In the genomic region with DNA sequence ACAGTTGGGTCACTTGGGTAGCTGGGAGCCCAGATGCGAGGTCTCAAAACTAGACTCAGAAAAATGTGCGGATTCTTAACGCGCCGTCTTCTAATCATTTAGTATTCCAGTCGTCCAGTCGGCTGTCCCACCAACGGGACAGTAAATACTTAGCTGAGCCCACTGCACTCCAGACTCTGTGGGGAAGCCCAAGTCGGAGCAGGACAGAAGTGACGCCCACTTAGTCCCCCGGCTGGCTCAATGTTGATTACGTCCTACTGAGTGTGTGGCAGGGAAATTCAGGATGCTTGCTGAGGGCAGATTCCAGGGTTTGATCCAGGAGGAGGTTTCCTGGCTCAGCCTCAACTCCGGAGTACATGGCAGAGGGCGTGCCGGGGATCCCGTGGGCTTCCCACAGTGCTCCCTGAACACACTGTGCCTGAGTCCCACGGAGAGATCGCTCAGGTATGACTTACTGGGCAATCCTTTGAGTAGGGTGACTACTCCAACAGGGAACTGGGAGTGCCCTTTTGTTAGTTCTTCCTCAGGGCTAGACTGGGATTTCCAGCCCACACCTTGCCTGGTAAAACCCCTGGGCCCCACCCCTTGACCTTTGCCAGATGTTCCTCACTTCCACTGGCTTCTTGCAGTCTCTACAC, we compare ENCODE assay signal across 8 mouse cellular contexts. TPM values are rescaled to one million over a fixed set of nuclear protein-coding genes. Genes with fewer than 3 reads are reported as not detected.
A peak's percentile ranks its signal among the peaks of the same experiment; 100 is the strongest.
DNase-seq lines count a peak whose midpoint lies in the region; ATAC-seq and TF ChIP-seq lines count a peak whose summit lies in the region.

No protein-coding gene starts in this region.

- peak overlapping the region; percentile 61 for H3K4me3 ChIP-seq in kidney, adult 2 months (ENCODE audit: insufficient read depth, low read depth, low read length)
- H3K4me3 ChIP-seq in hindbrain, embryonic 15.5 days = peak overlapping the region; percentile 55

- TF ChIP-seq POLR2A in kidney, adult 2 months (IDR thresholded peaks at IDR 0.05; ENCODE audit: low read depth, low read length) = no peak
- TF ChIP-seq POLR2A in brain, embryonic 14.5 days (IDR thresholded peaks at IDR 0.05; ENCODE audit: borderline replicate concordance, extremely low read depth, insufficient read depth, insufficient read length, poor library complexity, severe bottlenecking) = no peak

- no peaks in the 10 kb centered on the region for H3K9me3 ChIP-seq in hindbrain, embryonic 15.5 days

- no peaks in the 10 kb centered on the region for H3K36me3 ChIP-seq in kidney, adult 2 months (ENCODE audit: control insufficient read depth, insufficient read depth, low read length)
- H3K36me3 ChIP-seq in hindbrain, embryonic 15.5 days = no peaks in the 10 kb centered on the region

- peak overlapping the region; percentile 98 for H3K4me2 ChIP-seq in hindbrain, embryonic 15.5 days

- 8% methylated on average over 18 of the region's 18 CpGs for WGBS in kidney, adult 2 months
- 8% methylated on average over 18 of the region's 18 CpGs for WGBS in hindbrain, embryonic 15.5 days

- peak; percentile 62 for ATAC-seq in hindbrain, embryonic 15.5 days (ENCODE audit: low FRiP score, low read depth)
- peak; percentile 33 for ATAC-seq in megakaryocyte progenitor cell, adult 5-6 weeks (replicated peaks; ENCODE audit: poor library complexity)
- ATAC-seq in erythroid progenitor cell, adult 5-6 weeks (replicated peaks; ENCODE audit: low FRiP score, poor library complexity, severe bottlenecking) = no peak

- DNase-seq in kidney, adult 2 months = no peak
- no peak for DNase-seq in kidney, postnatal 10 days
- DNase-seq in brain, embryonic 14.5 days (ENCODE audit: low read depth) = peak; percentile 21
- DNase-seq in cerebellum, postnatal 10 days = no peak
- DNase-seq in adrenal gland, adult (ENCODE audit: inconsistent age in 2 of 2, low spot score in 1 of 2) = no peak

- no peak for TF ChIP-seq CTCF in kidney, adult 2 months (conservative IDR thresholded peaks at IDR 0.05; ENCODE audit: insufficient read depth, insufficient read length, low read depth, low read length)
- TF ChIP-seq CTCF in brain, embryonic 14.5 days (IDR thresholded peaks at IDR 0.05; ENCODE audit: borderline replicate concordance, extremely low read depth, insufficient read depth, insufficient read length) = no peak

- H3K4me1 ChIP-seq in kidney, adult 2 months (ENCODE audit: control insufficient read depth, insufficient read depth, low read length) = no peaks in the 10 kb centered on the region
- peaks cover 14% of the 10 kb centered on the region for H3K4me1 ChIP-seq in hindbrain, embryonic 15.5 days (replicated peaks)

- H3K9ac ChIP-seq in hindbrain, embryonic 15.5 days = peak overlapping the region; percentile 42

- no peaks in the 10 kb centered on the region for H3K27me3 ChIP-seq in kidney, adult 2 months (replicated peaks; ENCODE audit: control insufficient read depth, insufficient read depth, low read length)
- H3K27me3 ChIP-seq in hindbrain, embryonic 15.5 days = peaks cover 20% of the 10 kb centered on the region; the same call in 1 of the 2 replicates

- H3K27ac ChIP-seq in kidney, adult 2 months (ENCODE audit: insufficient read depth, low read depth, low read length) = no peak overlapping the region
- H3K27ac ChIP-seq in hindbrain, embryonic 15.5 days (replicated peaks) = no peak overlapping the region

RNA-seq across cellular contexts. Expression of a gene that starts 0.5 kb away (rescaled TPM):
- 0.70 and 1.2 TPM in 2 replicates for polyA plus RNA-seq in kidney, adult 2 months (2012; rRNA removed)
- polyA plus RNA-seq in brain, embryonic 14.5 days (2012; rRNA removed) = 0.52 and 0.54 TPM in 2 replicates
- polyA plus RNA-seq in hindbrain, embryonic 15.5 days (2015; fragmentation: Nextera tagmentation; extraction: Ambion mirVana) = 0.83 and 1.3 TPM in 2 replicates
- not detected in 2 replicates for total RNA-seq in megakaryocyte progenitor cell, adult 5-6 weeks (2015)
- 1.3 TPM in 1 of 2 replicates, not detected in the other for total RNA-seq in megakaryocyte progenitor cell, adult 5-6 weeks (2017)
- total RNA-seq in erythroid progenitor cell, adult 5-6 weeks (2015; ENCODE audit: low replicate concordance) = 1.3 TPM in 1 of 2 replicates, not detected in the other
- total RNA-seq in erythroid progenitor cell, adult 5-6 weeks (2017; ENCODE audit: low replicate concordance) = 0.26 and 1.3 TPM in 2 replicates

RNA-seq across cellular contexts. Expression of a gene that starts 4.0 kb away (rescaled TPM):
- polyA plus RNA-seq in kidney, adult 2 months (2012; rRNA removed) = not detected in 2 replicates
- not detected in 2 replicates for polyA plus RNA-seq in brain, embryonic 14.5 days (2012; rRNA removed)
- polyA plus RNA-seq in hindbrain, embryonic 15.5 days (2015; fragmentation: Nextera tagmentation; extraction: Ambion mirVana) = not detected in 2 replicates
- not detected in 2 replicates for total RNA-seq in megakaryocyte progenitor cell, adult 5-6 weeks (2015)
- total RNA-seq in megakaryocyte progenitor cell, adult 5-6 weeks (2017) = not detected in 2 replicates
- total RNA-seq in erythroid progenitor cell, adult 5-6 weeks (2015; ENCODE audit: low replicate concordance) = not detected in 2 replicates
- total RNA-seq in erythroid progenitor cell, adult 5-6 weeks (2017; ENCODE audit: low replicate concordance) = 0.26 TPM in 1 of 2 replicates, not detected in the other
